Mouse (Mus musculus) hindbrain, embryonic 14.5 days (tissue): Measurements from ENCODE around the gene Erich2. TPM values are rescaled to one million over a fixed set of nuclear protein-coding genes. Genes with fewer than 3 reads are reported as not detected.
"Not testable (repeated sequence)": the region's sequence is repeated elsewhere in the genome, so short reads cannot be mapped to it uniquely, and the experiment has no call there.

Source experiments
- ATAC-seq: fragments of 200-750 bp; cut with Nextera tagmentation; 2 replicates; pipeline ENCODE4 v1.8.0; 2017; ENCODE audit warnings: moderate number of reproducible peaks, mild to moderate bottlenecking, moderate TSS enrichment, moderate library complexity; ENCODE audit not compliant: low FRiP score
- DNase-seq: peaks from one replicate; pipeline ENCODE4 v3.0.0-alpha.2; 2015; ENCODE audit warnings: low spot score
- H3K27ac ChIP-seq: fragments of 300-500 bp; sonication (generic); 2 replicates; pipeline ENCODE4 v1.5.1; 2014; ENCODE audit warnings: mild to moderate bottlenecking, moderate library complexity
- H3K27me3 ChIP-seq: fragments of 300-500 bp; sonication (generic); 2 replicates; pipeline ENCODE4 v1.6.1; 2014; ENCODE audit warnings: mild to moderate bottlenecking, low read length, mixed read lengths; ENCODE audit not compliant: control insufficient read depth, insufficient read depth
- H3K36me3 ChIP-seq: fragments of 300-500 bp; sonication (generic); replicated peaks from 2 replicates; pipeline ENCODE4 v1.6.1; 2014; ENCODE audit not compliant: control insufficient read depth, insufficient read depth
- H3K4me1 ChIP-seq: fragments of 300-500 bp; sonication (generic); replicated peaks from 2 replicates; pipeline ENCODE4 v1.6.1; 2014; ENCODE audit warnings: antibody characterized with exemption, low read length, mixed read lengths; ENCODE audit not compliant: control insufficient read depth, insufficient read depth
- H3K4me2 ChIP-seq: fragments of 300-500 bp; sonication (generic); replicated peaks from 2 replicates; pipeline ENCODE4 v1.6.1; 2014; ENCODE audit warnings: mild to moderate bottlenecking, moderate library complexity
- H3K4me3 ChIP-seq: fragments of 300-500 bp; sonication (generic); replicated peaks from 2 replicates; pipeline ENCODE4 v1.5.1; 2014; ENCODE audit warnings: mild to moderate bottlenecking, low read length
- H3K9ac ChIP-seq: fragments of 300-500 bp; sonication (generic); 2 replicates; pipeline ENCODE4 v1.6.1; 2014
- H3K9me3 ChIP-seq: fragments of 300-500 bp; sonication (generic); 2 replicates; pipeline ENCODE4 v1.6.1; 2016; ENCODE audit warnings: low read length; ENCODE audit not compliant: control insufficient read depth
- WGBS: fragments of 180-500 bp; shearing (Covaris S2); extraction: QIAGEN DNeasy Blood & Tissue Kit; methylation state at CpG from one replicate; pipeline ENCODE4 v1.1.7; 2014; 5-methylcytosine and 5-hydroxymethylcytosine counted together
- polyA plus RNA-seq: library from polyadenylated mRNA; unstranded; fragments of >200 nt; fragmentation: Nextera tagmentation; extraction: Ambion mirVana; gene quantifications from 2 replicates; pipeline ENCODE4 v1.2.1, GENCODE M21; 2014

The Erich2 gene
- polyA plus RNA-seq, 1 experiment from 2014 or later = 3.8 TPM

DNA sequence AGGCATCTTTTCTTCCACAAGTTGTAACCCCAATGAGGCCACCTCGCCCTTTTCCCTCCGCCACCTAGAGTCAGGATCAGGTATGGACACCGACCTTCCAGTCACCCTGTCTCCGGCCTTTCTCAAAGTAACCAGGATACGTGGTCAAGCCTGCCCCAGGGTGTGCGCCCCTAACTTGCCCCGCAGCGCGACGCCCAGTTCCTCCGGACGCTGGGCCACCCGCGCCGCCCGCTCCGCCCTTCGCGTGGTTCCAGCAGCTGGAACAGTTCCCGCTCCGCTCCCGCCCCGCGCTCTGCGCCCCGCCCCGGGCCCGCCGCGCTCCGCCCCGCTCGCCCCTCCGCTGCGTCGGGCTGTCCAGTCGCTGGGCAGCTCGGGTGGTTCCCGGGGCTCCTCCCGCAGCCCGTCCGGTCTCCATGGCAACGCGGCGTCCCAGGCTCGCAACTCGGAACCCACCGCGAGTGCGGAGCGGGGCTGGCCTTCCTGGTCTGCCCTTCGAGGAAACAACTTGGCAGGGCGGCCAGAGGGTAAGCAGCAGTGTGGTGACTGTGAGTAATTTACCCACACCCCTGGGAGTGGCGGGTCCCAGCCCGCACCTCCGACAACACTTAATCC lies 508 bp downstream of the Erich2 start:
- DNase-seq (peak; percentile 76), ATAC-seq (peak; percentile 94)
- H3K4me2 ChIP-seq = peak overlapping the region; percentile 97
- H3K27ac ChIP-seq = no peak overlapping the region
- H3K9ac ChIP-seq = peak overlapping the region; percentile 63
- no peaks in the 10 kb centered on the region for H3K9me3 ChIP-seq
- H3K4me1 ChIP-seq = peaks cover 7% of the 10 kb centered on the region; the same call in 1 of the 2 replicates
- peaks cover 4% of the 10 kb centered on the region; the same call in 1 of the 2 replicates for H3K27me3 ChIP-seq
- peak overlapping the region; percentile 64 for H3K4me3 ChIP-seq
- H3K36me3 ChIP-seq = no peaks in the 10 kb centered on the region
- under 1% methylated on average over 53 of the region's 56 CpGs for WGBS

DNA sequence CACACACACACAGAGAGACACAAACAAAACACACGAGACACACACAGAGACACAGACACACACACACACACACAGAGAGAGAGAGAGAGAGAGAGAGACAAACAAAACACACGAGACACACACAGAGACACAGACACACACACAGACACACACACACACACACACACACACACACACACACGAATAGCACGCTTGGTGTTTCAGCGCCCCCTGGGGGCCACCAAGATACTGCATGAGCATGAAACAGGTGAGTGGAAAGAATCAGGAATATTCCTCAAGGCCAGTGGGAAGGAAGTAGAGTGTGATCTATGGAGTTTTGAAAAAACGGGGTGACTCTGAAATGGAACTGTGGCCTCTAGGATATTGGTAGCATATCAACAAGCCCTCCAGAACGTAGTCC lies 29.7 kb downstream of the Erich2 start:
- WGBS = 40% methylated on average over 7 of the region's 7 CpGs
- not testable (repeated sequence) for ATAC-seq, H3K27ac ChIP-seq, H3K4me2 ChIP-seq, H3K4me1 ChIP-seq, H3K9me3 ChIP-seq, H3K9ac ChIP-seq, H3K4me3 ChIP-seq, H3K36me3 ChIP-seq, H3K27me3 ChIP-seq
- peak; percentile 54 for DNase-seq

GRCm38 (mm10) chr2:70550671-70551070 lies 42.1 kb downstream of the Erich2 start:
- no peak overlapping the region for H3K4me3 ChIP-seq
- H3K27ac ChIP-seq = no peak overlapping the region
- WGBS = 64% methylated on average over 6 of the region's 6 CpGs
- H3K4me2 ChIP-seq = no peak overlapping the region
- ATAC-seq (no peak), DNase-seq (no peak)
- H3K4me1 ChIP-seq = no peaks in the 10 kb centered on the region
- H3K9me3 ChIP-seq = no peaks in the 10 kb centered on the region
- H3K27me3 ChIP-seq = no peaks in the 10 kb centered on the region
- H3K9ac ChIP-seq = no peak overlapping the region
- H3K36me3 ChIP-seq = no peaks in the 10 kb centered on the region

- ATAC-seq (no peak), DNase-seq (no peak)
- H3K27me3 ChIP-seq = no peaks in the 10 kb centered on the region
- no peak overlapping the region for H3K4me3 ChIP-seq
- H3K4me2 ChIP-seq = no peak overlapping the region
- no peak overlapping the region for H3K27ac ChIP-seq
- H3K36me3 ChIP-seq = no peaks in the 10 kb centered on the region
- no peaks in the 10 kb centered on the region for H3K4me1 ChIP-seq
- no peaks in the 10 kb centered on the region for H3K9me3 ChIP-seq
- H3K9ac ChIP-seq = no peak overlapping the region
- WGBS = 84% methylated on average over 2 of the region's 2 CpGs
Measured at GRCm38 (mm10) chr2:70551446-70551845, 42.8 kb downstream of the Erich2 start.

DNA sequence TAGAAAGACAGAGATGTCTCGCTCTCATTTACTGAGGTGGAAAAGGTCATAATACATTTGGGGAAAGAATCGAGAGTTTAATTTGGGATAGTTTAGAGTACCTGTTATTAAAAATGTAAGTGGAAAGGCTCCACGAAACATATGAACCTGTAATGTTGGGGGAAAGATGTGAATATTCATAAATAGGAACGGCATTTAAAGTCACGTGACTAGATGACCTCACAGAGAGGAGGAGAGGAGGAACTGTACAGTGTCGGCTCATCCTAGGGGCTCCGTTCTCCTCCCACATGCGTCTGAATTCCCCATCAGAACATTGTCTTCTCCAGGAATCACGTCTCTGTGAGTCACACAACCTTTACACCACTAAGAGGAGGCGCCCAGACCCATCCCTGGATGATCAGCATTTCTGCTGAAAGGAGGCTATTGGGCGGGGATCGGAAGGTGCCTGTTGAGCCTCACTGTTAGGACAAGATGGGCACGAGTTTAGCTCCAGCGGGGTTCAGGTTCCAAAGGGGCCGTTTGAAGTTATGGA lies 43.5 kb downstream of the Erich2 start:
- Histone ChIP-seq H3K4me3 (no peak overlapping the region), H3K4me2 (no peak overlapping the region), H3K4me1 (no peaks in the 10 kb centered on the region), H3K27ac (no peak overlapping the region), H3K9ac (no peak overlapping the region), H3K9me3 (no peaks in the 10 kb centered on the region), H3K27me3 (no peaks in the 10 kb centered on the region), H3K36me3 (no peaks in the 10 kb centered on the region)
- 84% methylated on average over 15 of the region's 15 CpGs for WGBS
- ATAC-seq = no peak
- no peak for DNase-seq

DNA sequence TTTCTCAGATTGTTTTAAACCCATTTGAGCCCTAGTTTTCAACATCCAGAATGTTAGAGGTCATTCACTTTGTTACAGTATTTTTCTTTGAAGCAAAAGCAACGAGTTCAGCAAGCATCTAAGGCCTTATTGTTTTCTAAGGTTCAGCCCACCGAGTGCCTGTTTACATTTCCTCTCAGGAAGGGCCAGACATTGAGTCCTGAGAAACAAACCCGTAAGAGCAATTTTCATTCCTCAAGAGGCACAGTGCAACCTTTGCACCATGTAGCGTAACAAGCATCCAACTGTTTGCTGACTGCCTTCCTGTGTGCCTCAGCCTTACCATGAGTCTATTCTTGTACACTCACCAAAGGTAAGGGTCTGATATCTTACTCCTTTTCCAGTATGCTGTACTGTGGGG lies 44.2 kb downstream of the Erich2 start, which contains the start of gene Gad1:
TSS of gene Gad1 (plus strand) at position 301 of the 400 bp plus-strand sequence.
- no peak for ATAC-seq
- Histone ChIP-seq H3K4me3 (no peak within 1 kb of the TSS), H3K9me3 (no peaks in the 10 kb centered on the region), H3K4me1 (no peaks in the 10 kb centered on the region), H3K27me3 (no peaks in the 10 kb centered on the region), H3K9ac (no peak within 1 kb of the TSS), H3K27ac (no peak within 1 kb of the TSS), H3K36me3 (no peaks in the 10 kb centered on the region), H3K4me2 (no peak within 1 kb of the TSS)
- DNase-seq = no peak
- 61% methylated on average over 4 of the region's 4 CpGs for WGBS

DNA sequence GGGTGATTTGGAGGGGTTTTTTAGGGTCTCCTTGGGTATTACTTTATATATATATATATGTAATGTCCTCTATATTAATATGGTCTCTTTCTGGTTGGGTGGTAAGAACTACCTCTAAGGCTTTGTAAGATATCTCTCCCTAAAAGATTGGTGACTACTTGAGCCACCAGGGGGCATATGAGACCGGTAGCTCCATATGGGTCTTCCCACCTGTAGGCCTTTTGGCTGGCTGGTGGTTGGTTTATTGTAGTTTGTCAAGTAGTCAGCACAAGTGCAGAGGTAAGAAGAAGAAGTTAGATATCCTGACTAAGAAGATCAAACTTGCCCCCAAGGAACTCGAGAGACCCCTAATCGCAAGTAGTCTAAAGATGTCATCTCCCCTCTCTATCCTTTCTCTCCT lies 45.2 kb downstream of the Erich2 start:
- H3K4me2 ChIP-seq = no peak overlapping the region
- H3K9me3 ChIP-seq = no peaks in the 10 kb centered on the region
- H3K4me1 ChIP-seq = no peaks in the 10 kb centered on the region
- DNase-seq (no peak), ATAC-seq (no peak)
- no peak overlapping the region for H3K4me3 ChIP-seq
- no peak overlapping the region for H3K9ac ChIP-seq
- 77% methylated on average over 3 of the region's 3 CpGs for WGBS
- H3K27ac ChIP-seq = no peak overlapping the region
- H3K27me3 ChIP-seq = peaks cover 2% of the 10 kb centered on the region
- H3K36me3 ChIP-seq = no peaks in the 10 kb centered on the region

DNA sequence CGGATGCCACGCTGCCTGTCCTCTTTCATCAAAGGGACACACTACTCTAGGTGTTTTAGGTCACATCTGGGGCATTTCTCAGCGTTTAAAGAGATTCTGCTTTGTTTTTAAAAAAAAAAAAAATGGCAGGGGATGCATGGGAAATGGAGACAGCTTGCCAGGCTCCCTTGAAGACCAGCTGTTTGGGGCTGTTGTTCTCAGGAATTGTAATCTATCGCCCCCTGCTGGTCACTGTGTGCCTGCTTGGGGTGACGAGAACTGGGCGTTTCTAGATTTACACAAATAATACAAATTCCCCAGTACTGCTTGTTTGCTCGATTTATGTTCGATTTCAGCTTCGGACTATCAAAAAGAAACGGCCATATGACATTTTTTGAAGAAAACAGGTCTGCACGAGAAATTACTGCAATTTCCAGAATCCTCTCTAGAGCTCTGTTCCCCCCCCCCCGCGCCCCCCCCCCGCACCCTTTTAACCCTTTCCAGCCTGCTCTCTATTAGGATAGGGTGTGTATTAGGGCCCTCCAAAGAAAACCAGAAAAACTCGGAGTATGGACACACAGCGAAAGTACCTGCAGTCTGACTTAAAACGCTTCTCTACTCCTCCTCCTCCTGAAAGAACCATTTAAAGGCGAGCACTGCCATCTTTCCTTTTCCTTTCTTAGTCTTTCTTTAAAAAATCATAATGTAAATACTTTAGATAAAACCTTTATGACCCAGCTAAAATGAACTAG lies 49.7 kb downstream of the Erich2 start:
- no peaks in the 10 kb centered on the region for H3K9me3 ChIP-seq
- no peaks in the 10 kb centered on the region for H3K36me3 ChIP-seq
- DNase-seq = peak; percentile 97
- ATAC-seq = peak; percentile 66
- H3K4me2 ChIP-seq = peak overlapping the region; percentile 65
- 5% methylated on average over 18 of the region's 18 CpGs for WGBS
- H3K4me1 ChIP-seq = no peaks in the 10 kb centered on the region
- peak overlapping the region; percentile 95 for H3K27ac ChIP-seq
- H3K27me3 ChIP-seq = peaks cover 42% of the 10 kb centered on the region
- H3K9ac ChIP-seq = peak overlapping the region; percentile 41
- peak overlapping the region; percentile 55 for H3K4me3 ChIP-seq

DNA sequence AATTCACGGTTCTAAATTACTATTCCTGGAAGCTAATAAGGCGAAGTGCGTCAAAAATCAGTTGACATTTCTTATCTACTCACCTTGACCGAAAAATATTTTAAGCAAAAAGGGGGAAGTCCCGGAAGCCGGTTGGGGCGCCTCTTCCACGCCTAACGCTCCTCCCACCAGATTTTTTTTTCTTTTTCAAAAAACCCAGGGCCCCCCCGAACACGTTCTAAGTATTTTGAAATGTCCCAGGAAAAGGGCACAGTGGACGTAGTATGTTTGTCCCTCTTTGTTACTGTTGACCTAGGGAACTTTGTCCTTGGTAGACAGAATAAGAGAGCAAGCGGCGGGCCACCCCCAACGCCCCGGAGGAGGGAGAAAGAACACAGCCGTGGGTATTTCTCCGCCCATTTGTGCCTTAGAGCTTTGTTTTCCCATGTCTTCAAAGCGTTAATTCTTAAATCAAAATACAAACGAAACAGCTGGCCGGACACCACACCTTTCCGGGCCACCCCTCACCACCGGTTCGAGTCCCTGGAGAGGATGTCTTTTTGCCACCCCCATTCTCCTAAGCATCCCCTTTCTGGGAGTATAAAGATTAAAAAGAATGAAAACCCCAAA lies 50.3 kb downstream of the Erich2 start:
- peak overlapping the region; percentile 41 for H3K9ac ChIP-seq
- H3K4me1 ChIP-seq = no peaks in the 10 kb centered on the region
- H3K27ac ChIP-seq = peak overlapping the region; percentile 95
- H3K4me2 ChIP-seq = peak overlapping the region; percentile 65
- peak overlapping the region; percentile 55 for H3K4me3 ChIP-seq
- H3K36me3 ChIP-seq = no peaks in the 10 kb centered on the region
- ATAC-seq (no peak), DNase-seq (peak; percentile 27)
- H3K27me3 ChIP-seq = peaks cover 49% of the 10 kb centered on the region
- H3K9me3 ChIP-seq = no peaks in the 10 kb centered on the region
- 11% methylated on average over 24 of the region's 24 CpGs for WGBS
